Mouse (Mus musculus) kidney, postnatal 4 days (tissue): ENCODE data around the gene Ubac2.

ENCODE experiments used
- DNase-seq, 2 experiments: peaks; one replicate each; pipeline ENCODE4 v3.0.0; 2021; ENCODE audit warnings: mixed read lengths in 2 of 2

Ubac2 gene

DNA sequence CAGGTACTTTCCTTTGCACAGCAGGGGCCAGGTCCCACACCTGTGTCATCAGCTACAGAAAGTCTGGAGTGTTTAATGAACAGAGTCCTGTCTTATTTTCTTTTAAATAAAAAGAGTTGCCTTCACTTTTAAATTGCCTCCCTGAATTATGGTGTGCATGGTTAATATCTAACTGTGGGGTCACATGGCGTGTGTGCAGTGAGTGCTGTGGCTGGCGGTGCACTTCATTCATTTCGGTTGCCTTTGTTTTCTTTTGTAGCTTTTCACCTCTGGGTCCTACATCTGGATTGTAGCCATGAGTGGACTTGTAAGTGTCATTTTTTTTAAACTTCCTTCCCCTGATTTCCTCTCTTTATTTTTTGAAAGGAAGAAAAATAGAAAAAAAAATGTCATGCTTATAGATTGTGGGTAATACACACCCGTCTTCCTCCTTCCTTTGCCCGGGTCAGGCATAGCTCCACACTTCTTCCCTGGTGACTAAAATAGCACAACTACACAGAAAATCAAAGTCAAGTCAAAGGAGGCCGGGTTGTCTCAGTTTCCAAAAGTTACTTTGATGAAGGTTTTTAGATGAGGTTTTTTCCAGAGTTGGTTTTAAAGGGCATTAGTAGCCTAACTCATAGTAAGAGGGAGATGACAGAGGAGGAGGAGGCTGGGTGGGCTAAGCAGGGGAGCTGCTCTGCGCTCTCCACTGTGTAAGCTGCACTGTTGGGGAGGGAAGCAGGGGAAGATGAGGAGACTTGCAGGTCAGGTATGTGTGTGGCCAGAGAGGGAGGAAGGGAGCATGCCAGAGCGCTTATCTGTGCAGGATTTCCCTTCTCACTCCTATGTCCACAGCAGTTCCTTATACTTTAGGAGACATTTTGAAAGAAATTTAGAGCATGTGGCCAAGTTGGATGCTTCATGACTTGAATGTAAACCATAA is 104.9 kb downstream of the Ubac2 start:
- peak in 1 of 2 experiments; percentile 35 for DNase-seq

DNA sequence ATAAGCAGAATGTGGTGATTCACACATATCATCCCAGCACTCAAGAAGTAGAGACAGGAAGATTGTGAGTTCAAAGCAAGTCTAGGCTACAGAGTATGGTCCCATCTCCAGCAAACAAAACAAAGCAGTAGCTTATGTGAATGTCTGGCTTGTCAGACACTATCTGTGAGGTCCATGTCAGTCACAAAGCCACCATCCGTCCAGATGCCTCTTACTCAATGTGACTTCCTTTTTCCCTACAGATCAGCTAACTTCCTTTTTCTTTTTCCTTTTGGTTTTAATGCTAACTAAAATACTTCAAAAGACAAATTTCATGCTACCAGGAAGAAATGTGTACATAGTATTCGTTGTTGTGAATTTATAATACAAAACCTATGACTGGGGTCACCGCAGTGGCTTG is 107.1 kb downstream of the Ubac2 start:
- no peak for DNase-seq

DNA sequence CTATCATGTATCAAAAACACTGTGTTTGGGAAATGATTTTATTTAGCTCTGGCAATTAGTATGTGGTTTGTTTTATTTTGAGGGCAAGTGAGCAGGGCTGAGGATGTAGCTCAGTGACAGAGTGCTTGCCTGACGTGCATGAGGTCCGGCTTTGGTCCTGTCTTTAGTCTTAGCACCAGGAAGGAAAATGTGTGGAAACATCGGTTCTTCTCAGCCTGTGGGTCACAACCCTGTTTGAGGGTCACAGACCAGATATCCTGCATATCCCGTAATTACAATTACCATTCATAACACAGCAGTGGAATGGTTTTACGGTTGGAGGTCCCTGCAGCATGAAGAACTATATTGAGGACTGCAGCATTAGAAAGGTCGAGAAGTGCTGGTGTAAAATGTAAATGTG is 107.6 kb downstream of the Ubac2 start:
- peak; percentile 43 for DNase-seq

DNA sequence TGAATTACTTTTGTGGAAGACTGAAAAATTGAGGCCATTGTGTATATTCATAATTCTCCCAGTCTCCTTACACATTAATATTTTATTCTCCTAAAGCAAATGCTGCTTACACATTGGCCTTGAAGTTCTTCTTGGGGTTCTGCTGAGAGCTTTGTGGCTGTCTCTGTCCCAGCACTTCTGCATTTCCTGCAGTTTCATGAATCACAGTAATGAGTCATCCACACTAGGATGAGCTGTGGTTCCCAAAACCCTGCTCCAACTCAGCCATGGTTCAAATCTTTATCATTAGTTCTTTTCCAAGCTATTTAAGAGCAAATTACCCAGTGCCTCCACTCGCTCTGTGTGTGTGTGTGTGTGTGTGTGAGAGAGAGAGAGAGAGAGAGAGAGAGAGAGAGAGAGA is 108.9 kb downstream of the Ubac2 start:
- DNase-seq, result no peak

DNA sequence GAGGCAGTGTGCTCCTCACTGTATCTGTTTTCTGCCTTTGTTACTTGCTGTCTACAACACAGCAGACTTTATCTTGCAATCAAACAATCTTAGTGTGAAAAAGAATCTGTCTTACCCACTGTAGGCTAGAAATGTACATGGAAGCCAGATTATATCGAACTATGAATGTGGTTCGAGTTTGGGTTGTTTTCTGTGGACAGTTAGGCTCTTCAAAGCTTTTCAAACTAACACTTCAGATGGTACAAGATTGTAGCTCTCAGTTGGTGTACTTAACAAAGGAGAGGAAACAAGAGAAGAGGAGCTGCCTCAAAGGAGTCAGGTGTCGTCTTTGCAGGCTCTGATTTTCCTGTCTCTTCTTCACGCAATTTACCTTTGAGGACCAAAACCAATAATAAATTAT is 109.3 kb downstream of the Ubac2 start:
- no peak for DNase-seq

DNA sequence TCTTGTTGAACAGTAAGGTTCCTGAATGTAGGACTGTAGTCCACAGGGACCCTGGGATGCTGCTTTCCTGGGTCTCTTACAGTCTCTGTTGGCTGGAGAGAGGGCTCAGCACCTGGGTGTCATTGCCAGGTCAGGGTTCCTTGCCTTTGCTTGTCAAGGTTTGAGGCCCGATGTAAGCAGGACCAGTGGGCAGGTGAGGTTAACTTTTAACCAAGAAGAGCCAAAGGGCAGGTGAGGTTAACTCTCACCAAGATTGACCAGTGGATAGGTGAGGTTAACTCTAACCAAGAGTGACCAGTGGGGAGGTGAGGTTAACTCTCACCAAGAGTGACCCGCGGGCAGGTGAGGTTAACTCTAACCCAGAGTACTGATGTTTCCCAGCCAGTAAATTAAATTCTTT is 110.9 kb downstream of the Ubac2 start:
- DNase-seq, result no peak

DNA sequence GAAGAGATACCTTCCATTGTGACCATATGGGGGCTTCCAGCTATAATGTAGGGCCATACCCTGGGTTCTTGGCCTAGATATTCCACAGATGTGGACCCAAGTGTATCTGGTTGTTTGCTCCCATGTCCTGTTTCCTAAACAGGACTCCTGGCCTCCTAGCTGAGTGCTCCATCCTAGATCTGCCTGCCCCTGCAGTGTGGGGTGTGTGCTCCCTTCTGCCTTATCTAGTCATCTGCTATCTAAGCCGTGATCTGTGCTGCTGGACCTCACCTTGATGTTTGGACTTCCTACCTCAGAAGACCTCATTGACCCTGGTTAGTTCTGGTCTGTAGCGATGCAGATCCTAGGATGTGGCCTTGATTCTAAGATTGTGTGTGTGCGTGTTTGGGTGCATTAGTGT is 111.4 kb downstream of the Ubac2 start:
- DNase-seq, result no peak

DNA sequence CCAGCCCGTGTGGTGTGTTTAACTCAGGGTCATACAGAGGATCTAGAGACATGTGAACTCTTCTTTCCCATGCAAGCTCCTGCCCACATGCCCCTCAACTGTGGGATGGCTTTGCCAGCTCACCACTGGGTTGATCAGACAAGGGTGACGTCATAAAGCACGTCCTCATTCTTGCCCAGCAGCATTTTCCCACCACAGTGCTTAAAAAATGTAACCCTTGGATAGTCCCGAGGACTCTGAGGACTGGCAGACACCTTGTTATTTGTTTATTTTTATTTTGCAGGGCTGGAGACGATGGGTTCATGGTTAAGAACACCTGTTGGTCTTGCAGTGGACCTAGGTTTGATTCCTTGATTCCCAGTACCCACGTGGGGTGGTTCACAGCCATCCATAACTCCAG is 112.5 kb downstream of the Ubac2 start:
- DNase-seq, result no peak

DNA sequence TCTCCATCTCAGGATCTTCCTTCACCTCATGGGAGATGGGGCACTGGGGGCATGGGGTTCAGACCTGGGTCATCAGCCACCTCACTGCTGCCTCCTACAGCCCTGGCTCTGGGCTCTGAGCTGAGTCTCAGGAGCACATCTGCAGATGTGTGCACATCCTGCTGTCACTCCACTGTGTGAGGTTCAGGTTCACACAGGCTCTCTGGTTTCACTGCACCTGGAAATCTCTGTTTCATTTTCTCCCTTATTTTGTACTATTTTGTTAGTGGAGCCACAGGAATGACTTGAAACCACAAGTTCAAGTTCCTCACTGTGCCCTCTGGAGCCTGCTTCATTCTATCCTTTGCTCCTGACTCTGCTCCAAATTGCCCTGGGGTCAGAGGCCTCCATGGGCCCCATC is 113.5 kb downstream of the Ubac2 start:
- no peak for DNase-seq

DNA sequence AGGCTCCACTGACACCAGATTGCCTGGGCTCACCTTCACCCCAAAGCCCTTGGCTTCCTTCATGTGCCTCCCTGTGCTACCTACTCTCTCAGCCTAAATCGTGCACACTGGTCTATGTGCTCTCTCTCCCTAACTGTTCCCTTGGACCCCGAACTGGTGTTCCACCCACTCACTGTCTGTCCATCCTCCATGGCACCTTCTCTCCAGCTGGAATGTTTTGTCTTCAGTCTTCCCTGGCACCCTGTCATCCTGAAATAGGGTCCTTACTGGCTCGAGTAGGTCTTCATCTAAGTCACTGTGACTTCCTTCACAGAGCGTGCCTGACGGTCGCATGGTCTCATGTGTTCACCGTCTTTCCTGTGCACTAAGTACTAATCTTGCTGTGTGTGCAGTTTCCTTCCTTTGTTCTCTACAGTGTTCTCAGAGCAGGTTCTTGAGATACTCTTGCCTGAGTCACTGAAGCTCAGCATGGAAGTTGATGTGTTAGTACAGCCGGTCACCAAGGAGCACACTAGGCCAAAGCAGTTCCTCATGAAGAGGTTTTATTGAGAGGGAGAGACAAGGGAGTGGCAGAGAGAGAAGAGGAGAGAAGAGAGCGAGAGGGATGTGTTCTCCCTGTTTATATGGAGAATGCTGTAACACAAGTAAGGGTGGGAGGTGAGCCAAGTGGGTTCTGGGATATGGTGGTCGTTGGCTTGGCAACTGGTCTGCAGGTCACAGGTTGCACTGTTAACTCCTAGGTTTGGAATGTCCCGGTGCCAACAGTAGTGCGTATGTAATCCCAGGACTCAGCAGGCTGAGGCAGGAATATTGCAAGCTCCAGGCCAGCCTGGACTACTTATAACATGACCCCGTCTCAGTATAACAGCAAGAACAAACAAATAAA is 114.2 kb downstream of the Ubac2 start:
- DNase-seq, result no peak

DNA sequence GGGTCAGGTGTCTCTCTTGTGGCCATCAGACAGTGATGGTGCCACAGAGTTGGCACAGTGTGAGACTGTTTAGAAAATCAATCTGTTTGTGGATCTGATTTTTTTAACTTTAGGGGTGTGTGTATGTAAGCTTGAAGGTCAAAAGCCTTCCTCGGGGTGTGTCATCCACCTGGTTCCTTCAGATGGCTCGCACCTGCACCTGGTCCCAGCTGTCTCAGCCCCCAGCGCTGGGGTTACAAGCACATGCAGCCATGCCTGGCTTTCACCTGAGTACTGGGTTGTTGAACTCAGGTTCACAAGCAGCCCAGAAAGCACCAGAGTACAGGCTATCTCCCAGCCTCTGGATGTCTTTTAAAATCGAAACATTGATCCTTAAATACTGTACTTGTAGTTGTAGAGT is 115.2 kb downstream of the Ubac2 start:
- DNase-seq, result no peak

DNA sequence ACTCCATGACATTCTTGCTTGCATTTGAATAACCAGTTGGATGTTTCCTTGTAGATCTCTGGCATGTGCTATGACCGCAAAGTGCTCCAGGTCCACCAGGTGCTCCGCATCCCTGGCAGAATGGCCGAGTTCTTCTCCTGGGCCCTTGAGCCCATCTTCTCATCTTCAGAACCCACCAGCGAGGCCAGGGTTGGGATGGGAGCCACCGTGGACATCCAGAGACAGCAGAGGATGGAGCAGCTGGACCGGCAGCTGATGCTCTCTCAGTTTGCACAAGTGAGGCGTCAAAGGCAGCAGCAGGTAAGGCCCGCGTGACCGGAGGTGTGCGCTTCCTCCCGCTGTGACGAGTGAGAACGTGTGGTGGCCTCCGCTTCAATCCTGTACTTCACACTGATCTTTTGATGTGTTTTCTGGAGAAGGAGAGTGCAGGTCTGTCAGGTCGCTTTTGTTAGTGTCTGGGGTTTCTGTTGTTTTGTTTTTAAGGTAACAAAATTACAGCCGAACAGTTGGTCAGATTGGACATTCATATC is 115.8 kb downstream of the Ubac2 start:
- DNase-seq, result no peak

DNA sequence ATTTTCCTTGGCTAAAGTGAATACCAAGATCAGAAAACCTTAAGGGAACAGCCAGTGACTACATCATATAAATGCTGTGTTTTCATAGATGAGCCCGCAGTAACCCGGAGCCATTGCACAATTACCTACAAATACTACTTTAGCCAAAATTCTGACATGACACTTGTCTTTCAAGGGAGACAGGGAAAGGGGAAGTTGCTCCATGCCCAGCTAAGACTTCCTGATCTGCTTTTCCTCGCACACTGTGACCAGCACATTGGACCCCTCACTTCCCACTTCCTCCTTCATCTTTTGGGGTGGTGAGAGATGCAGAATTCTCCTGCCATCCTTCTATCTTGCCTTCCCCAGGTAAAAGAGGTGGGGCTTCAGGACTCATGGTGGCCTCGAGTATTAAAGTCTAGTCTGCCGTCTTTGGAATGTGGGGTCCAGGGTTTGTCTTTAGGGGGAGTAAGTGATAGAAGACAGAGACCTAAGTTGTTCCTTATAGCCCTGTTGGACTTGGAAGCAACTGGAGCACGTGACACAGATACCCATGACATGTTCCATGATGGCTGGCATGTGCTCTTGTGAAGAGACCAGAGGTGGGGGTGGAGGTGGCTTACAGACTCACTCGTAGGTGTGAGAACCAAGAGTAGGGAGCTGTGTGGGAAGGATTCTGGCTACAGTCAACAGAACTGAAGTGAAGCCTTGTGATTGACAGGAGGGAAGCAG is 116.6 kb downstream of the Ubac2 start:
- DNase-seq, result no peak

DNA sequence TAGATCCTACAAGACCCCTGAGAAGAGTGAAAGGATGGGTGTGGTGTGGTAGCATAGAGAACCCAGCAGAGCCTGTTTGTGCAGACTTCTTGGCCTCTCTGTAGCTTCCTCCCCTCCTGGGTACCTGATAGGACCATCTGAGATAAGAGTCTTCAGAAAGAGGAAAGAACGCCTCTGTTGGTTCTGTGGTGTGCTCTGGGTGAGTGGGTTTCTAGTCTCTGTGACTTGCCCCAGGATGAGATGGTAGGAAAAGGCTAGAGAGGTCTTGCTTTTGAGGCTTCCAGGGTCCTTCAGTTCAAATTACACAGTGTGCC is 117.1 kb downstream of the Ubac2 start:
- DNase-seq, result no peak

DNA sequence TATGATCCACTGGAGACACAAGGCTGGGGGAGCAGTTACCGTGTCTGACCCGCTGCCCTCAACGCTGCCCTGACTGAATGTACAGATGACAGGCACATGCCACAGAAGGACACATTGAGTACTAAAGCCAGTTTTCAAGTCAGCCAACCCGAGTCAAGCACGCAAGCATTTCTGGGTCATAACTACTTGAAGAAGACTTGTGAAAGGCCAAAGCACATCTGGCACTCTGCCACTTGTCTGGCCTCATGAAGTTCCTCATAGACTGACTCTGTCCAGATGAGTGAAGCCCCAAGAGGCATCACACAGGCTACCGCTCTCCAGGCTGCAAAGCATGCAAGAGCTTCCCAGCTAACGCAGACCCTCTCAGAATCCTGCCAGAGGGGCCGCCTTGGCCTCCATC is 118.4 kb downstream of the Ubac2 start:
- peak; percentile 64 to 78 for DNase-seq

DNA sequence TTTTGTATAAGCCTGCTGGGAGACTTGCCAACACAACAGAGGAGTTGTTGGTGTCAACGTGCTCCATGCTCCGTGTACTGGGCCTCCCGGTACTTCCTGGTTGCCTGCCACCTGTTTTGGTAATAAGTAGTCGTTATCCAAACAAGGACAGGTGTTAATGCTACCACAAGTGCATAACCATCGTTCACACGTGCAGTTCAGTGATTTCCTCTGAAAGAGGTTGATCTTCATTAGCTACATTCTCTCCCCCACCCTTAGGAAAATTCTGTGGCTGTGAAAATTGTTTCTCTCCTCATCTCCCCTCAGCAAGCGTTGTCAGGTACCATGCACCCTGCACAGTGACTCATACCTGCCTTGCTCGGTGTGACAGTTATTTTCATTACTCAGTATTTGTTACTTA is 121.0 kb downstream of the Ubac2 start:
- DNase-seq, result no peak

DNA sequence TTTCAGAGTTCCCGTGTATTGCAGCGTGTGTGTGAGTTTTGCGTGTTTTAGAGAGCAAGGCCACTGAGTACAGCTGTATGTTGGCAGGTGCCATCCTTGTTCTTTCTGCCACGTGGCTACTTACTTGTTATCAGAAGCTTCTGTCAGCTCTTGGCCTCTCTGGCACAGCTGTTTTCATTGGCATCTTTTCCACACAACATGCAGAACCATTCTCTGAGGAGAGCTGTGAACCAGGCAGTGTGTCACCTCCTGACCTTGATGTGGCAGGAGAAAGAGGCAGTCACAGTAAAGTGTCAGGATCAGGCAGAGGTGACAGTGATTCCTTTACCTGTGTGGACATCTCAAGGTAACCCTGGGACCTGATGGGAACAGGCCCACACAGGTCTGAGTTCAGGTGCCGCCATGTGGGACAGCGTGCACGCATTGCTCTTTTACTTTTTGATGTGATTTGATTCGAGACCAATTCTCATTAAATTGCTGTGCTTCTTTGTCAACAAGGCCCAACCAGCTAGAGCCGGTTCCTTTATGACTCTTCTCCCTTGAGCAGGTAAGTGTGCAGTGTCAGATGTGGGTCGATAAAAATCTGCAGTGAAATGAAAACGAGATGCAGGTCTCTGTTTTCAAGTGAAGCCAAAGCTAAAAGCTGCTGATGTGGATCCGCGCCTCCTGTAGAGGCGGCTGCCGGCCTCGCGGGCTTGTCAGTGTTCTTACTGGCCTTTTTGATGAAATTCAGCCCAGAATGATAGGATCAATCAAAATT is 122.1 kb downstream of the Ubac2 start:
- DNase-seq, result no peak

DNA sequence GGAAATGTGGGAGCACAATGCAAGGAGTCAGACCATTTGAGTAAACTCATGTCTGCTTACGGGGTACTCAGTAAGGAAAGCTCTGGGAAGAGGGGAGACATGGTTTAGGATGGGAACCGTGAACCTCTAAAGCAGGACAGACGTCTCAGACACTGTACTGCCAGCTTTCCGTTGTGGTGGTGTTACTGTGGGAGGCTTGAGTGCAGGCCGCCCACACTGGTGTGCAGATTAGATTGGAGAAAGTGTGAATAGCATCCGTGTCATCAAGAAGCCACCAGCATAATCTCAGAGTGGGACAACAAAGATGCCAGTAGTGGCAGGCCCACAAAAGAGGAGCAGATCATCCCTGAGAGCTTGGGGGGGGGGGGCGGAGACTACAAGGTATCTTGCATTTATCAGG is 123.8 kb downstream of the Ubac2 start:
- no peak for DNase-seq

DNA sequence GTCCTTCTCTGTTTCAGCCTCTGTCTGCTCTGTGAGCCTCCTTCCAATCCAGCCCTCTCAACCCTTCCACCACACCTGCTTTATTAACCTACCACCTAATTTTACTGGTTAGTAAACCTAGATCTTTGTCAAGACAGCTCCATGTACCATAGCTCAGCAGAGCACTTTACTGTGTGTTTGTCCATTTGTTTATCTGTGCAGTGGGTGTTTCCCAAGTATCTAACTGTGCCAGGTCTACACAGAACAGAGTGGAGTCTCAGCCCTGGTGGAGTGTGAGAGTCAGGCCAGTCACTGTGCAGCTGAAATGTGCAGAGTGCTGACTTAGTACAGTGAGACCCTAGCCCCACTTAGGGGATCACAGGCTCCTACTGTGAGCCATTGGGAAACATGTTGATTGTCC is 125.4 kb downstream of the Ubac2 start:
- no peak for DNase-seq

DNA sequence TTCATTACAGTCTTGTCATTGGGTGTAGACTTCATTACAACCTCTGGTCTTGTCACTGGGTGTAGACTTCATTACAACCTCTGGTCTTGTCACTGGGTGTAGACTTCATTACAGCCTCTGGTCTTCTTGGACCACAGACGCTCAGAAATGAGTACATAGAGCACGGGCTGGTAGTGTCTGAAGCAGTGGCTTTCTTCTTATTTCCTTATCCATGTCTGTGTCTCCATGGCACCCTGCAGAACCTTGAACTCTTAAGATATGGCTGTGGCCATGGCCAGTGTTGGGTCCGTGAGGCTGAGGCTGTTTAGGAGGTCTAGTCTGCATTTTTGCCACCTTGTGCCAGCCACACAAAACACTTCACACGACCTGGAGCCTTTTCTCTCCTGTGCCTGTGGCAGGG is 129.8 kb downstream of the Ubac2 start:
- DNase-seq, result no peak

DNA sequence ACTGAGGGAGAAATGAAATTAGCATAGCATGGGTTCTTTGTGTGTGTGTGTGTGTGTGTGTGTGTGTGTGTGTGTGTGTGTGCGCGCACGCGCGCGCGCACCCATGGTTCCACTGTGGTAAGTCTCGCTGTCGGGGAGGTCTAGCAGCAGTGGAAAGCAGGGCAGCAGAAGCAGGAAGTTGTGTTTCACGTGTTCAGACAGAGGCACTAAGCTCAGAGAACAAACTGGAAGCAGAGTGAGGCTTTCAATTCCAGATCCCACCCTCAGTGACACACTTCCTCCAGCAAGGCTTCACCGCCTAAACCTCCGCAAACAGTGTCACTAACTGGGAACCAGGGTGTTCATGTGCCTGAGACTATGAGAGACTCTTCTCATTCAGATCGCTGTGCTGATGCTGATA is 131.1 kb downstream of the Ubac2 start:
- no peak for DNase-seq

DNA sequence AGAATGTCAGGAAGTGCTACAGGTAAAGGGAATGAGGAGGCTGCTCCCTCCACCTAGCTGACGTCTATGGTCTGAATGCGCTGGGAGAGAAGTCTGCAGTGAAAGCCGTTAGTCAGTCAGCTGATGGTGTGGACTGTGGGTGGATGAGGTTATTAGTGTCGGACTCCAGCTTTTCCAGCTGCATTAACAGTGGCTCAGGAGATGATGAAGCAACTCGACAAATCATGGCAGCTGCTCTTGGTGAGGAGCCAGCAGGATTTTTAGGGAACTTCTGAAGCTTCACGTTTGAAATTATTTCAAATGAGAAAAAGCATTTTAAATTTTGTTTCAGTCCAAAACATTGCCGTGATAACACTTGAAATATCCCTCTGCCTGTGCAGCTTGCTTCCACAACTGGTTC is 131.9 kb downstream of the Ubac2 start:
- no peak for DNase-seq

DNA sequence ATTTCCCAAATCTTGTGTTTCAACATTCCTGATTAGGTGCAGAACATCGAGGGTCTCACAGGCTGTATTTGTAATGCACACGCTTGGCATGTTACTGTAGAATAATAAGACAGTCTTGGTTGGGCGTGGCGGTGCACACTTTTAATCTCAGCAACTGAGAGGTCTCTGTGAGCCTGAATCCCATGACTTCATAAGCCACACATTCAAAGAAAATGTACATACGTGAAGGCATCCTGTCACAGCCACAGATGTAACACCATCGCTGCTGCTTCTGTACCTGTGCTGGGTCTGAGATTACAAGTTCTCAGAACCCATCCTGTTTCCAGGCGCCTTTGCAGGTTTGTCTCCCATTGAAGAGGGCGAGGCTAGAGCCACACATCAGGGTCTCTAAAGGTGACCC is 133.3 kb downstream of the Ubac2 start:
- no peak for DNase-seq
